Mouse (Mus musculus): ENCODE data around the gene Vmp1. TPM values are rescaled to one million over a fixed set of nuclear protein-coding genes. Genes with fewer than 3 reads are reported as not detected.

The Vmp1 gene
- polyA plus RNA-seq, 1 experiment from 2014 or later = 162 TPM

DNA sequence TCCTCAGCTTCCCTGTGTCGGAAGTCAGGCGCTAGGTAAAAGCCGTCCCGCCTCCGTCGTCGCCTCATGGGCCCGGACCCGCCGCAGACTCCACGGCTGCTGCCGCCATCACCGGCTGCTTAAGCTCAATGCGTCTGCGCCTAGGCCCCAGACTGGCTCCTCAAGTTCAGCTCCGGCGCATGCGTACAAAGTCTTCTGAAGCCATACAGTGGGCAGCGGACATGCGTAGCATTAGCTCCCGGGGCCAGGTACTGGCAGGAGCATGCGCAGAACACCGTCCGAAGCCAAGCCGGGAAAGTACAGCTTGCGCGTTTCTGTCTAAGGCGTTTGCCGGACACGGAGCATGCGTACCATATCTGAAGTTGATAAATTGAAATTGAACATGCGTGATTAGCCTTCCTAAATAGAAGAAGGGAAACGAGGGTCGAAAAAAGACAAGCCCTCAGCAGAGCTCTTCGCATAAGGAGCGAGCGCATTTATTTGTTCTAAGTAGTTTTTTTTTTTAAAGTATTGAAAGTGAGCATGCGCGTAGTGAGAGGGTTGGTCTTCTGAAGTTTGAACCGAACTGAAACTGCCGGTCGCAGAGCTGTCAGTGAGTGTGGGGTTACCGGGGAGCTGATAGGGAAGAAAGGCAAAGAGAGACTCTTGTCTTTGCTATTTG is 138.9 kb downstream of the Vmp1 start, which contains the start of the genes Rps6kb1 and Tubd1:
TSS of gene Rps6kb1 (minus strand) at position 167 of the 661 bp plus-strand sequence.
TSS of gene Tubd1 (plus strand) at position 353 of the 661 bp plus-strand sequence.
- Histone ChIP-seq H3K9me3 (ENCODE audit: control insufficient read depth, low read length) (no peaks in the 10 kb centered on the region), H3K27ac (replicated peaks) (peak within 1 kb of the TSS; percentile 90), H3K4me3 (ENCODE audit: low read depth, low read length) (peak within 1 kb of the TSS; percentile 90), H3K27me3 (ENCODE audit: control insufficient read depth, insufficient read depth, low read length) (no peaks in the 10 kb centered on the region), H3K9ac (ENCODE audit: low read length) (peak within 1 kb of the TSS; percentile 97), H3K4me1 (replicated peaks; ENCODE audit: control insufficient read depth, insufficient read depth) (no peaks in the 10 kb centered on the region), H3K4me2 (replicated peaks; ENCODE audit: low read depth) (peak within 1 kb of the TSS; percentile 83), H3K36me3 (ENCODE audit: control insufficient read depth, insufficient read depth, low read length) (0 out of 2 replicates have a peak, but pooled peaks cover 4% of the 10 kb centered on the region)
- DNase-seq (ENCODE audit: low spot score) (peak; percentile 98), ATAC-seq (ENCODE audit: low FRiP score, low TSS enrichment) (peak; percentile 98)
- TF ChIP-seq CTCF (IDR thresholded peaks at IDR 0.05; ENCODE audit: low read depth) = peak; percentile 13; the same call in 1 of the 2 replicates
- no peak for TF ChIP-seq EP300 (optimal IDR thresholded peaks at IDR 0.05)
- WGBS = under 1% methylated on average over 43 of the region's 43 CpGs

DNA sequence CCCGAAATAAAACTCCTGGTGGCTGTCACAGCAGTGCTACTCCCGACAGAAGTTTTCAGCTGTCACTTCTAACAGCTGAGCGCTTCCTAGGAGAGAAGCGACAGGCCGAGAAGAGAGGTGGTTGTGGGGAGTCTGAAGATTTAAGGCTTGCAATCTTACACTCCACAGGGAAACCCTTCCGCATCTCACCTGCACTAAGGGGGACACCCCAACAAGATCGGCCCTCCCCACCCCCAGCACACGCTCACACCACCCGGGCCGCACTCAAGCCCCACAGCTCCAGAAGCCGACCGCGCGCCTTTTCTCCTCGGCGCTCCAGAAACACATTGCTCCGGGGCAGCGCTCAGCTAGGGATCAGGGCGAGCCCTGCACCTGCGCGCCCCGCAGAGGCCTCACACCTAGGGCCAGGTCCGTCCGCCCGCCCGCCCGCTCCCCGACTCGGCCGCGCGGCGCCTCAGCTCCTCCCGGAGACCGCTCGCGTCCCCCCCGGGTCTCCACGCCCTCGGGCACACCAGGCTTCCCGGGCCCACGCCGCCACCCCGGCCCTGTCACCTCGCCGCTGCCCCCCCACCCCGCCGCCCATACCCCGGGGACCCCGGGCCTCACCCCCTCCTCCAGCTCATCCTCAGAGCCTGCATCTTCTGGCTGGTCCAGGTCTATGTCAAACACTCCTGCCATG is 139.5 kb downstream of the Vmp1 start:
- H3K36me3 ChIP-seq (ENCODE audit: control insufficient read depth, insufficient read depth, low read length) = no peaks in the 10 kb centered on the region
- H3K4me1 ChIP-seq (replicated peaks; ENCODE audit: control insufficient read depth, insufficient read depth) = no peaks in the 10 kb centered on the region
- peak overlapping the region; percentile 90 for H3K27ac ChIP-seq (replicated peaks)
- peak; percentile 75 for DNase-seq (ENCODE audit: low spot score)
- H3K27me3 ChIP-seq (ENCODE audit: control insufficient read depth, insufficient read depth, low read length) = no peaks in the 10 kb centered on the region
- H3K4me2 ChIP-seq (replicated peaks; ENCODE audit: low read depth) = peak overlapping the region; percentile 83
- no peaks in the 10 kb centered on the region for H3K9me3 ChIP-seq (ENCODE audit: control insufficient read depth, low read length)
- under 1% methylated on average over 21 of the region's 50 CpGs for WGBS
- TF ChIP-seq CTCF (IDR thresholded peaks at IDR 0.05; ENCODE audit: low read depth) (no peak), EP300 (optimal IDR thresholded peaks at IDR 0.05) (no peak)
- ATAC-seq (ENCODE audit: low FRiP score, low TSS enrichment) = peak; percentile 72
- peak overlapping the region; percentile 97 for H3K9ac ChIP-seq (ENCODE audit: low read length)
- H3K4me3 ChIP-seq (ENCODE audit: low read depth, low read length) = peak overlapping the region; percentile 90

DNA sequence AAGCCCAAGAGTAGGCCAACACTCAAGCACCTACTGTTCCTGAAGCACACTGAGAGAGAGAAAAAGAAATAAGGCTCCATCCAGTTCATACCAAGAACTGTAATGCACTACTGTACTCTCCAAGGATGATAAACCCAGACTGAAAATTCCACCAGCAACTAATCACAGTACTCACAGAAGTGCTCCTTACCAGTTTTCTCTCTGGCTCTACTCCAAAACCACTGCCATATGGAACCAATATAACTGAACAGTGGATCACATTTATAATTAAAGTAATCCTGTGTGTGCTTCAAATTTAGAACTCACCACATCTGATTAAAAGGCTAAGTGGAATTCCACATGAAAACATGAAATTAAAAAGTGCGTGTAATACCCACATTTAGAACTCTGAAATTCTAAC is 140.8 kb downstream of the Vmp1 start:
- no peaks in the 10 kb centered on the region for H3K27me3 ChIP-seq (ENCODE audit: control insufficient read depth, insufficient read depth, low read length)
- no peak for TF ChIP-seq CTCF (IDR thresholded peaks at IDR 0.05; ENCODE audit: low read depth)
- no peak for TF ChIP-seq EP300 (optimal IDR thresholded peaks at IDR 0.05)
- no peak for DNase-seq (ENCODE audit: low spot score)
- no peak for ATAC-seq (ENCODE audit: low FRiP score, low TSS enrichment)
- H3K4me1 ChIP-seq (replicated peaks; ENCODE audit: control insufficient read depth, insufficient read depth) = no peaks in the 10 kb centered on the region
- no peak overlapping the region for H3K4me3 ChIP-seq (ENCODE audit: low read depth, low read length)
- H3K4me2 ChIP-seq (replicated peaks; ENCODE audit: low read depth) = peak overlapping the region; percentile 83; the same call in 1 of the 2 replicates
- no peak overlapping the region for H3K9ac ChIP-seq (ENCODE audit: low read length)
- H3K36me3 ChIP-seq (ENCODE audit: control insufficient read depth, insufficient read depth, low read length) = no peaks in the 10 kb centered on the region
- H3K9me3 ChIP-seq (ENCODE audit: control insufficient read depth, low read length) = no peaks in the 10 kb centered on the region
- H3K27ac ChIP-seq (replicated peaks) = no peak overlapping the region
- 65% methylated on average over 1 of the region's 1 CpGs for WGBS

DNA sequence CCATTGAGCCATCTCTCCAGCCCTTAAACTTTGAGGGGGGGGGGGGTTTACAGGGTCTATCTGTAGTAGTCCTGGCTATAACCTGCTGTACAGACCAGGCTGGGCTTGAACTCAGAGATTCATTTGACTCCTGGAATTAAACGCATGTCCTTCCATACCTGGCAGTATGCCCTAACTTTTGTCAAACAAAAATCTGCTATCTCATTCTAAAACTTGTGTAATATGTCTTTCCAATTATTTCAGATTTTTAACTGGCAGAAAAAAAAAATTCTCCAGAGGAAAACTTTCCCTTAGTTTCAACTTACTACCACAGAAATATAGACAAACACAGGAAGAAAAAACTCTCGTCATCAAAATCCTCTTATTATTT is 143.2 kb downstream of the Vmp1 start:
- Histone ChIP-seq H3K36me3 (ENCODE audit: control insufficient read depth, insufficient read depth, low read length) (no peaks in the 10 kb centered on the region), H3K9me3 (ENCODE audit: control insufficient read depth, low read length) (no peaks in the 10 kb centered on the region), H3K27ac (replicated peaks) (no peak overlapping the region), H3K9ac (ENCODE audit: low read length) (no peak overlapping the region), H3K4me2 (replicated peaks; ENCODE audit: low read depth) (no peak overlapping the region), H3K27me3 (ENCODE audit: control insufficient read depth, insufficient read depth, low read length) (no peaks in the 10 kb centered on the region), H3K4me1 (replicated peaks; ENCODE audit: control insufficient read depth, insufficient read depth) (no peaks in the 10 kb centered on the region), H3K4me3 (ENCODE audit: low read depth, low read length) (no peak overlapping the region)
- 73% methylated on average over 2 of the region's 2 CpGs for WGBS
- TF ChIP-seq EP300 (optimal IDR thresholded peaks at IDR 0.05) (no peak), CTCF (IDR thresholded peaks at IDR 0.05; ENCODE audit: low read depth) (no peak)
- no peak for ATAC-seq (ENCODE audit: low FRiP score, low TSS enrichment)
- no peak for DNase-seq (ENCODE audit: low spot score)

DNA sequence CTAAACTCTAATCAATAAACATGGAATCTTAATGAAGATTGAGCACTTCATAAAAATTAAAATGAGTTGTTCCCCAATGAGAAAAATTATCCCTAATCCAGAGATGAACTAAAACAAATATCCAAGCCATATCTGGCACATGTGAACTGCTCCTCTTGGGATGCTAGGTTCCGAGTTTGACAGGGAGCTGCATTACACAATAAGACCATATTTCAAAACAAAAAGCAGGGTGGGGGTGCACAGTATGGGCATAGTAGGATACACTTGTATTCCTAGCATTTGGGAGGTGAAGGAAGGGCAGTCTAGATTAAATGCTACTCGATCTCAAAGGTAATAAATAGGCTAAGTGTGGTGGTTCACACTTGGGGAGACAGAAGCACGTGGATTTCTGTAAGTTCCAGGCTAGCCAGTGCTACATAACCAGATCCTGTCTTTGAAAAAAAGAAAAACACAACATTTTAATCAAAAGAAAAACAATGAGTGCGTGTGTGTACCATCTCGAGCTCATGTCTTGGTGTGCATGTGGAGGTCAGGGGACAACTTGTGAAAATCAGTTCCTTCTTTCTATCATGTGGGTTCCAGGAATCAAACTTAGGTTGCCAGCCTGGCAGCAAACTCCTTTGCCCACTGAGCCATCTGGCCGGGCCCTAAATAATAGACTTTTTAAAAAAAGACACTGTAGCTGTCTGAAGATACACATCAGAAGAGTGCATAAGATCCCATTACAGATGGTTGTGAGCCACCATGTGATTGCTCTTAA is 143.7 kb downstream of the Vmp1 start:
- no peak overlapping the region for H3K27ac ChIP-seq (replicated peaks)
- 82% methylated on average over 6 of the region's 6 CpGs for WGBS
- H3K4me3 ChIP-seq (ENCODE audit: low read depth, low read length) = no peak overlapping the region
- H3K9ac ChIP-seq (ENCODE audit: low read length) = no peak overlapping the region
- H3K4me1 ChIP-seq (replicated peaks; ENCODE audit: control insufficient read depth, insufficient read depth) = no peaks in the 10 kb centered on the region
- H3K27me3 ChIP-seq (ENCODE audit: control insufficient read depth, insufficient read depth, low read length) = no peaks in the 10 kb centered on the region
- ATAC-seq (ENCODE audit: low FRiP score, low TSS enrichment) (no peak), DNase-seq (ENCODE audit: low spot score) (no peak)
- no peaks in the 10 kb centered on the region for H3K9me3 ChIP-seq (ENCODE audit: control insufficient read depth, low read length)
- TF ChIP-seq CTCF (IDR thresholded peaks at IDR 0.05; ENCODE audit: low read depth) (no peak), EP300 (optimal IDR thresholded peaks at IDR 0.05) (no peak)
- no peak overlapping the region for H3K4me2 ChIP-seq (replicated peaks; ENCODE audit: low read depth)
- no peaks in the 10 kb centered on the region for H3K36me3 ChIP-seq (ENCODE audit: control insufficient read depth, insufficient read depth, low read length)

All from stomach, postnatal 0 days (tissue).